Mouse (Mus musculus) liver, adult 2 months (tissue): ENCODE results near the gene Tmem211.

Experiments used
- CTCF ChIP-seq: fragments of 200-500 bp; IDR thresholded peaks from 2 replicates; pipeline ENCODE4 v1.5.1; 2011; ENCODE audit warnings: low read depth, low read length, control low read depth
- POLR2A ChIP-seq: fragments of 200-500 bp; IDR thresholded peaks from 2 replicates; pipeline ENCODE4 v1.6.1; 2011; ENCODE audit warnings: low read length, control low read depth; ENCODE audit not compliant: insufficient read depth; ENCODE audit errors: extremely low read depth

- TF ChIP-seq POLR2A = no peak
- no peak for TF ChIP-seq CTCF
Measured at GRCm38 (mm10) chr5:113214041-113214440, 12.7 kb upstream of the Tmem211 start.
